Mouse (Mus musculus): ENCODE data around the gene Btbd18. TPM values are rescaled to one million over a fixed set of nuclear protein-coding genes. Genes with fewer than 3 reads are reported as not detected.

The Btbd18 gene
- polyA plus RNA-seq, 1 experiment from 2014 or later = not detected

GRCm38 (mm10) chr2:84703497-84703896, 44.6 kb downstream of the Btbd18 start:
- no peak for ATAC-seq (ENCODE audit: low read depth)
- Histone ChIP-seq H3K4me2 (ENCODE audit: low read depth, low read length) (no peak overlapping the region), H3K9ac (ENCODE audit: low read depth, low read length) (no peak overlapping the region), H3K27me3 (replicated peaks; ENCODE audit: control insufficient read depth, insufficient read depth, low read length) (no peaks in the 10 kb centered on the region), H3K9me3 (ENCODE audit: control insufficient read depth, low read length) (no peaks in the 10 kb centered on the region), H3K36me3 (ENCODE audit: control insufficient read depth, insufficient read depth, low read length) (peaks cover 83% of the 10 kb centered on the region), H3K27ac (replicated peaks; ENCODE audit: low read depth, low read length) (no peak overlapping the region), H3K4me3 (ENCODE audit: low read depth, low read length) (no peak overlapping the region), H3K4me1 (ENCODE audit: control insufficient read depth, insufficient read depth, low read length) (no peaks in the 10 kb centered on the region)
- WGBS = 90% methylated on average over 1 of the region's 1 CpGs
- DNase-seq (ENCODE audit: low spot score) = no peak

- Histone ChIP-seq H3K36me3 (ENCODE audit: control insufficient read depth, insufficient read depth, low read length) (peaks cover 83% of the 10 kb centered on the region), H3K4me3 (ENCODE audit: low read depth, low read length) (no peak overlapping the region), H3K27ac (replicated peaks; ENCODE audit: low read depth, low read length) (no peak overlapping the region; the same call in 1 of the 2 replicates), H3K4me2 (ENCODE audit: low read depth, low read length) (no peak overlapping the region), H3K27me3 (replicated peaks; ENCODE audit: control insufficient read depth, insufficient read depth, low read length) (no peaks in the 10 kb centered on the region), H3K9ac (ENCODE audit: low read depth, low read length) (no peak overlapping the region), H3K9me3 (ENCODE audit: control insufficient read depth, low read length) (no peaks in the 10 kb centered on the region), H3K4me1 (ENCODE audit: control insufficient read depth, insufficient read depth, low read length) (no peaks in the 10 kb centered on the region)
- WGBS = 76% methylated on average over 5 of the region's 5 CpGs
- ATAC-seq (ENCODE audit: low read depth) (no peak), DNase-seq (ENCODE audit: low spot score) (no peak)
Observed at GRCm38 (mm10) chr2:84704329-84704728, 45.5 kb downstream of the Btbd18 start.

GRCm38 (mm10) chr2:84705295-84705694, 46.4 kb downstream of the Btbd18 start:
- Histone ChIP-seq H3K36me3 (ENCODE audit: control insufficient read depth, insufficient read depth, low read length) (peaks cover 84% of the 10 kb centered on the region), H3K4me1 (ENCODE audit: control insufficient read depth, insufficient read depth, low read length) (no peaks in the 10 kb centered on the region), H3K9ac (ENCODE audit: low read depth, low read length) (no peak overlapping the region), H3K9me3 (ENCODE audit: control insufficient read depth, low read length) (no peaks in the 10 kb centered on the region), H3K27me3 (replicated peaks; ENCODE audit: control insufficient read depth, insufficient read depth, low read length) (no peaks in the 10 kb centered on the region), H3K4me2 (ENCODE audit: low read depth, low read length) (no peak overlapping the region), H3K4me3 (ENCODE audit: low read depth, low read length) (no peak overlapping the region), H3K27ac (replicated peaks; ENCODE audit: low read depth, low read length) (no peak overlapping the region)
- DNase-seq (ENCODE audit: low spot score) (peak; percentile 50), ATAC-seq (ENCODE audit: low read depth) (no peak)
- 81% methylated on average over 1 of the region's 1 CpGs for WGBS

GRCm38 (mm10) chr2:84707523-84707922, 48.6 kb downstream of the Btbd18 start:
- no peaks in the 10 kb centered on the region for H3K9me3 ChIP-seq (ENCODE audit: control insufficient read depth, low read length)
- no peak overlapping the region for H3K4me2 ChIP-seq (ENCODE audit: low read depth, low read length)
- no peak; the same call in 1 of the 2 replicates for ATAC-seq (ENCODE audit: low read depth)
- WGBS = 42% methylated on average over 1 of the region's 1 CpGs
- no peaks in the 10 kb centered on the region for H3K27me3 ChIP-seq (replicated peaks; ENCODE audit: control insufficient read depth, insufficient read depth, low read length)
- no peak overlapping the region for H3K4me3 ChIP-seq (ENCODE audit: low read depth, low read length)
- peaks cover 81% of the 10 kb centered on the region for H3K36me3 ChIP-seq (ENCODE audit: control insufficient read depth, insufficient read depth, low read length)
- H3K27ac ChIP-seq (replicated peaks; ENCODE audit: low read depth, low read length) = no peak overlapping the region
- no peaks in the 10 kb centered on the region for H3K4me1 ChIP-seq (ENCODE audit: control insufficient read depth, insufficient read depth, low read length)
- H3K9ac ChIP-seq (ENCODE audit: low read depth, low read length) = no peak overlapping the region
- DNase-seq (ENCODE audit: low spot score) = peak; percentile 17

GRCm38 (mm10) chr2:84711898-84712297, 53.0 kb downstream of the Btbd18 start:
- peaks cover 9% of the 10 kb centered on the region for H3K4me1 ChIP-seq (ENCODE audit: control insufficient read depth, insufficient read depth, low read length)
- no peaks in the 10 kb centered on the region for H3K27me3 ChIP-seq (replicated peaks; ENCODE audit: control insufficient read depth, insufficient read depth, low read length)
- H3K9me3 ChIP-seq (ENCODE audit: control insufficient read depth, low read length) = no peaks in the 10 kb centered on the region
- WGBS = 83% methylated on average over 2 of the region's 2 CpGs
- ATAC-seq (ENCODE audit: low read depth) (no peak), DNase-seq (ENCODE audit: low spot score) (no peak)
- H3K4me3 ChIP-seq (ENCODE audit: low read depth, low read length) = no peak overlapping the region
- H3K9ac ChIP-seq (ENCODE audit: low read depth, low read length) = no peak overlapping the region
- H3K36me3 ChIP-seq (ENCODE audit: control insufficient read depth, insufficient read depth, low read length) = peaks cover 44% of the 10 kb centered on the region
- no peak overlapping the region for H3K27ac ChIP-seq (replicated peaks; ENCODE audit: low read depth, low read length)
- no peak overlapping the region for H3K4me2 ChIP-seq (ENCODE audit: low read depth, low read length)

GRCm38 (mm10) chr2:84714422-84714810, 55.5 kb downstream of the Btbd18 start:
- Histone ChIP-seq H3K4me2 (ENCODE audit: low read depth, low read length) (peak overlapping the region; percentile 57), H3K36me3 (ENCODE audit: control insufficient read depth, insufficient read depth, low read length) (peaks cover 20% of the 10 kb centered on the region), H3K9ac (ENCODE audit: low read depth, low read length) (peak overlapping the region; percentile 95), H3K9me3 (ENCODE audit: control insufficient read depth, low read length) (no peaks in the 10 kb centered on the region), H3K4me3 (ENCODE audit: low read depth, low read length) (peak overlapping the region; percentile 97), H3K27ac (replicated peaks; ENCODE audit: low read depth, low read length) (peak overlapping the region; percentile 97), H3K4me1 (ENCODE audit: control insufficient read depth, insufficient read depth, low read length) (peaks cover 9% of the 10 kb centered on the region), H3K27me3 (replicated peaks; ENCODE audit: control insufficient read depth, insufficient read depth, low read length) (no peaks in the 10 kb centered on the region)
- DNase-seq (ENCODE audit: low spot score) (no peak), ATAC-seq (ENCODE audit: low read depth) (peak; percentile 0; the same call in 1 of the 2 replicates)
- WGBS = 0% methylated on average over 12 of the region's 26 CpGs

GRCm38 (mm10) chr2:84714811-84715561, 56.1 kb downstream of the Btbd18 start, which contains the start of gene Zdhhc5:
Zdhhc5 (minus strand) TSS chr2:84715180.
- peak; percentile 97 for ATAC-seq (ENCODE audit: low read depth)
- WGBS = under 1% methylated on average over 62 of the region's 107 CpGs
- H3K27me3 ChIP-seq (replicated peaks; ENCODE audit: control insufficient read depth, insufficient read depth, low read length) = no peaks in the 10 kb centered on the region
- H3K36me3 ChIP-seq (ENCODE audit: control insufficient read depth, insufficient read depth, low read length) = peaks cover 14% of the 10 kb centered on the region
- no peaks in the 10 kb centered on the region for H3K9me3 ChIP-seq (ENCODE audit: control insufficient read depth, low read length)
- H3K27ac ChIP-seq (replicated peaks; ENCODE audit: low read depth, low read length) = peak within 1 kb of the TSS; percentile 97
- H3K9ac ChIP-seq (ENCODE audit: low read depth, low read length) = peak within 1 kb of the TSS; percentile 95
- H3K4me2 ChIP-seq (ENCODE audit: low read depth, low read length) = peak within 1 kb of the TSS; percentile 73
- H3K4me1 ChIP-seq (ENCODE audit: control insufficient read depth, insufficient read depth, low read length) = peaks cover 9% of the 10 kb centered on the region
- DNase-seq (ENCODE audit: low spot score) = peak; percentile 98
- H3K4me3 ChIP-seq (ENCODE audit: low read depth, low read length) = peak within 1 kb of the TSS; percentile 97

GRCm38 (mm10) chr2:84715562-84716361, 56.9 kb downstream of the Btbd18 start:
- peak overlapping the region; percentile 73 for H3K4me2 ChIP-seq (ENCODE audit: low read depth, low read length)
- WGBS = under 1% methylated on average over 33 of the region's 33 CpGs
- DNase-seq (ENCODE audit: low spot score) (peak; percentile 99), ATAC-seq (ENCODE audit: low read depth) (peak; percentile 96)
- no peaks in the 10 kb centered on the region for H3K9me3 ChIP-seq (ENCODE audit: control insufficient read depth, low read length)
- peak overlapping the region; percentile 97 for H3K27ac ChIP-seq (replicated peaks; ENCODE audit: low read depth, low read length)
- peaks cover 9% of the 10 kb centered on the region for H3K4me1 ChIP-seq (ENCODE audit: control insufficient read depth, insufficient read depth, low read length)
- H3K9ac ChIP-seq (ENCODE audit: low read depth, low read length) = peak overlapping the region; percentile 95
- no peaks in the 10 kb centered on the region for H3K27me3 ChIP-seq (replicated peaks; ENCODE audit: control insufficient read depth, insufficient read depth, low read length)
- H3K4me3 ChIP-seq (ENCODE audit: low read depth, low read length) = peak overlapping the region; percentile 97
- peaks cover 6% of the 10 kb centered on the region for H3K36me3 ChIP-seq (ENCODE audit: control insufficient read depth, insufficient read depth, low read length)
